Mouse (Mus musculus): ENCODE results near the gene Suds3. TPM values are rescaled to one million over a fixed set of nuclear protein-coding genes. Genes with fewer than 3 reads are reported as not detected.

Suds3 gene
- polyA plus RNA-seq, 1 experiment from 2014 or later: 52.9 TPM

DNA sequence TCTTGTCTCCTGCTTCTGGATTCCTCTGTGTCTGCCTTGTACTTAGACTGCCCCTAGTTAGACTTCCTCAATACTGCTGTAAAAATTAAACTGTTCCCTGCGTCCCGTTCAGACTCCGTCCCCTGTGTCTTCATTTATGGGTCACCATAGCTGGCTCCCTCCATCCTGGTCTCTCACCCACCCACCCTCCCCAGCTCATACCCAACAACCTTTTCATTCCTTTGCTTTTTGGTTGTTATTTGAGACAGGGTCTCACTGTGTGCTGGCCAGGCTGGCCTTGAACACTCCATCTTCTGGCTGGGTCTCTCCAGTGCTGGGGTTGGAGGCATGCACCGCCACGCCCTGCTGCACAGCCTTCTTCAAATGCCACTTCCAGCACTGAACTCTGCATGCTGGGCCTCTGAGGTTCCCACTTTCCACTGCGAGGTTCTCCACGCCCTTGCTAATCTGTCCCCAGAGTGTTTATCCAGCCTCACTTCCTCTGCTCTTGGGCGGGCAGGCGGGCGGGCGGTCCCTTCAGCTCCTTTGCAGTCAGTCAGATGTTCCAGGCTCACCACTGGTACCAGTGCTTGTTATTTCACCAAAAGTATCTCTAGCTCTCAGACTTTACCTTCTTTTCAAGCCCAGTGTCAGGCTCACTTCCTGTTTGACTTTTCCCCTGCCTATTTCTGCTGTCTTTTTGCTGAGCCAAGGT is 22.5 kb upstream of the Suds3 start:
- ATAC-seq (ENCODE audit: low FRiP score, low TSS enrichment): no peak
- H3K27me3 ChIP-seq (ENCODE audit: control insufficient read depth, insufficient read depth, low read length): no peaks in the 10 kb centered on the region
- no peaks in the 10 kb centered on the region for H3K36me3 ChIP-seq (ENCODE audit: control insufficient read depth, insufficient read depth, low read length)
- H3K4me3 ChIP-seq (replicated peaks; ENCODE audit: low read depth, low read length): no peak overlapping the region
- no peak overlapping the region for H3K9ac ChIP-seq (replicated peaks; ENCODE audit: low read length)
- H3K4me2 ChIP-seq (ENCODE audit: low read length): no peak overlapping the region
- 77% methylated on average over 11 of the region's 11 CpGs for WGBS
- H3K4me1 ChIP-seq (ENCODE audit: control insufficient read depth, insufficient read depth, low read length): no peaks in the 10 kb centered on the region; the same call in 1 of the 2 replicates
- DNase-seq: no peak
- no peaks in the 10 kb centered on the region for H3K9me3 ChIP-seq (ENCODE audit: control insufficient read depth, low read length)
- no peak overlapping the region for H3K27ac ChIP-seq (replicated peaks; ENCODE audit: low read depth, low read length)

DNA sequence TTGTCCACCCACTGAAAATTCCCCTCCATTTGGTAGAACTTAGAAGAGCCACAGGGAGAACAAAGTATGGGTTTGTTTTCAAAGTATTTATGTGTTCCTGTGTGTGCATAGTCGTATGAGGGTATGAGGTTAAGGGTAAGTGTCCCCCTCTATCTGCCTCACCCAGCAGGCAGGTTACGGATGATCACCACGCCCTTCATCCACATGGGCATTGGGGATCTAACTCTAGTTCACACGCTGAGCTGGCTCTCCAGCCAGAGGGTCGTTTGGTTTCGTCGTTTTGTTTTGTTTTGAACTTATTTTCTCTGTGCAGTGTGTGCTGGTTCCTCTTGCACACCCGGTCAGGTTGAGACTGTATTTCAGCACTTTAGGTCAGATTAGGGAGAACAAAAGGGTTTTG is 21.7 kb upstream of the Suds3 start:
- DNase-seq: no peak
- WGBS: 89% methylated on average over 8 of the region's 8 CpGs
- Histone ChIP-seq H3K36me3 (ENCODE audit: control insufficient read depth, insufficient read depth, low read length) (no peaks in the 10 kb centered on the region), H3K27ac (replicated peaks; ENCODE audit: low read depth, low read length) (no peak overlapping the region), H3K9ac (replicated peaks; ENCODE audit: low read length) (no peak overlapping the region), H3K4me3 (replicated peaks; ENCODE audit: low read depth, low read length) (no peak overlapping the region), H3K9me3 (ENCODE audit: control insufficient read depth, low read length) (no peaks in the 10 kb centered on the region), H3K27me3 (ENCODE audit: control insufficient read depth, insufficient read depth, low read length) (no peaks in the 10 kb centered on the region), H3K4me1 (ENCODE audit: control insufficient read depth, insufficient read depth, low read length) (no peaks in the 10 kb centered on the region; the same call in 1 of the 2 replicates), H3K4me2 (ENCODE audit: low read length) (no peak overlapping the region)
- no peak for ATAC-seq (ENCODE audit: low FRiP score, low TSS enrichment)

DNA sequence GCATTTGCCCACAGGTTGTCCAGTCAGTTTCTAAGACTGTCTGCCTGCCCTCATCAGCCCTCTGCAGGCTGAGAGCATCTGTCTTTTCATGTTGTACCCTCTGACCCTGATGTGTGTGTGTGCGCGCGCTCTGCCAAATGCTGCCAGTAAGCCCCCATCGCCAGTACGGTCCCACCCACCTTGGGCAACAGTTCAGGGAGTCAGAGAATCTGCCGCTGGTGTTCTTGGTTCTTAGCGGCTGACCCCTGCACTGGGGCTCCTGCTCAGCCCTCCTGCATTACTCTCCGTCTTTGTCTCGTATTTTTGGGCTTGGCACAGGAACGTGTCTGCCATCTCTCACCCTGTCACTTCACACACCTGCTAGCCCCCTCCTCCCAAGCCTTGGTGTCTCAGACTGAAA is 21.1 kb upstream of the Suds3 start:
- Histone ChIP-seq H3K36me3 (ENCODE audit: control insufficient read depth, insufficient read depth, low read length) (no peaks in the 10 kb centered on the region), H3K4me2 (ENCODE audit: low read length) (no peak overlapping the region), H3K9me3 (ENCODE audit: control insufficient read depth, low read length) (no peaks in the 10 kb centered on the region), H3K9ac (replicated peaks; ENCODE audit: low read length) (no peak overlapping the region), H3K27me3 (ENCODE audit: control insufficient read depth, insufficient read depth, low read length) (no peaks in the 10 kb centered on the region), H3K4me3 (replicated peaks; ENCODE audit: low read depth, low read length) (no peak overlapping the region), H3K27ac (replicated peaks; ENCODE audit: low read depth, low read length) (no peak overlapping the region), H3K4me1 (ENCODE audit: control insufficient read depth, insufficient read depth, low read length) (no peaks in the 10 kb centered on the region; the same call in 1 of the 2 replicates)
- no peak for DNase-seq
- 71% methylated on average over 10 of the region's 10 CpGs for WGBS
- no peak for ATAC-seq (ENCODE audit: low FRiP score, low TSS enrichment)

- WGBS: 93% methylated on average over 5 of the region's 5 CpGs
- H3K27ac ChIP-seq (replicated peaks; ENCODE audit: low read depth, low read length): no peak overlapping the region
- DNase-seq (no peak), ATAC-seq (ENCODE audit: low FRiP score, low TSS enrichment) (no peak)
- H3K4me2 ChIP-seq (ENCODE audit: low read length): no peak overlapping the region
- H3K4me1 ChIP-seq (ENCODE audit: control insufficient read depth, insufficient read depth, low read length): no peaks in the 10 kb centered on the region; the same call in 1 of the 2 replicates
- H3K9ac ChIP-seq (replicated peaks; ENCODE audit: low read length): no peak overlapping the region
- no peak overlapping the region for H3K4me3 ChIP-seq (replicated peaks; ENCODE audit: low read depth, low read length)
- no peaks in the 10 kb centered on the region for H3K27me3 ChIP-seq (ENCODE audit: control insufficient read depth, insufficient read depth, low read length)
- no peaks in the 10 kb centered on the region for H3K9me3 ChIP-seq (ENCODE audit: control insufficient read depth, low read length)
- H3K36me3 ChIP-seq (ENCODE audit: control insufficient read depth, insufficient read depth, low read length): no peaks in the 10 kb centered on the region
Observed at GRCm38 (mm10) chr5:117136570-117136969, 20.7 kb upstream of the Suds3 start.

DNA sequence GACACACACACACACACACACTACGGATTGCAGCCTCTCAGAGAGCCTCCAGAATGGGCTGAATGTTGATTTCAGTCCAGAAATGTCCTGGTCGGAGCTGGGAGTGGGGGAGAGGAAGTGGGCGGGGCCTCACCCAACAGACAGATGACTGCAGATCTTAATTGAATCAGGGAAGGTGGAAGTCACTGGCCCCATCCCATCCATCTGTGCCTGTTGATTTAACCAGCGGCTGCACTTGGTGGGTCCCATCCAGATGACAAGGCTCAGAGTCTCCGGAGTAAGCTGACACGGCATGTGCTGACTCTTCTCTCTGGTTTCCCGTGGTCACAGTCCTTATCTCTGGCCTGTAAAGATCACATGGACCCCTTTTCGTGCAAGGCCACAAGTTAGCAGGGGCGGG is 20.0 kb upstream of the Suds3 start:
- Histone ChIP-seq H3K4me1 (ENCODE audit: control insufficient read depth, insufficient read depth, low read length) (no peaks in the 10 kb centered on the region; the same call in 1 of the 2 replicates), H3K4me3 (replicated peaks; ENCODE audit: low read depth, low read length) (no peak overlapping the region), H3K9me3 (ENCODE audit: control insufficient read depth, low read length) (no peaks in the 10 kb centered on the region), H3K27ac (replicated peaks; ENCODE audit: low read depth, low read length) (no peak overlapping the region), H3K27me3 (ENCODE audit: control insufficient read depth, insufficient read depth, low read length) (no peaks in the 10 kb centered on the region), H3K9ac (replicated peaks; ENCODE audit: low read length) (no peak overlapping the region), H3K36me3 (ENCODE audit: control insufficient read depth, insufficient read depth, low read length) (no peaks in the 10 kb centered on the region), H3K4me2 (ENCODE audit: low read length) (no peak overlapping the region)
- ATAC-seq (ENCODE audit: low FRiP score, low TSS enrichment) (no peak), DNase-seq (peak; percentile 36)
- WGBS: 39% methylated on average over 9 of the region's 9 CpGs

DNA sequence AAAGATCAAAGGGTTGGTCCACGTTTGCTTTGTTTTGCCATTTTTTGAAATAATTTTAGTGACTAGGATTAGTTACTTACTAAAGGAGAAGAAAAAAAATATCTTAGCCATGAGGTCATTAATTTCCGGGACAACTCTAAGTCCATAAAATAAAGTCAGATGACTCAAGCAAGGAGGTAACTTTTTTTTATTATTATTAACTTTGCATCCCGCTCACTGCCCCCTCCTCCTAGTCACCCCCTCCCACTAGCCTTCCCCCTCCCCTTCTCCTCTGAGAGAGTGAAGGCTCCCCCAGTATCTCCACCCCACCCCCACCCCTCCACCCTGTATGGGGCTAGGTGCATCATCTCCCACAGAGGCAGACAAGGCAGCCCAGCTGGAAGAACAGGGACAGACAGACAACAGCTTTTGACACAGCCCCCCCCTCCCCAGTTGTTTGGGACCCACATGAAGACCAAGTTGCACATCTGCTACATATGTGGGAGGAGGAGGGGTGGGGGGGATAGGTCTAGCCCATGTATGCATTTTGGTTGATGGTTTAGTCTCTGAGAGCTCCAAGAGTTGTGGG is 19.1 kb upstream of the Suds3 start:
- H3K36me3 ChIP-seq (ENCODE audit: control insufficient read depth, insufficient read depth, low read length): no peaks in the 10 kb centered on the region
- H3K4me3 ChIP-seq (replicated peaks; ENCODE audit: low read depth, low read length): no peak overlapping the region
- H3K9ac ChIP-seq (replicated peaks; ENCODE audit: low read length): no peak overlapping the region
- no peaks in the 10 kb centered on the region for H3K9me3 ChIP-seq (ENCODE audit: control insufficient read depth, low read length)
- H3K27me3 ChIP-seq (ENCODE audit: control insufficient read depth, insufficient read depth, low read length): no peaks in the 10 kb centered on the region
- 76% methylated on average over 3 of the region's 3 CpGs for WGBS
- no peak overlapping the region for H3K27ac ChIP-seq (replicated peaks; ENCODE audit: low read depth, low read length)
- no peak overlapping the region for H3K4me2 ChIP-seq (ENCODE audit: low read length)
- ATAC-seq (ENCODE audit: low FRiP score, low TSS enrichment): no peak
- DNase-seq: no peak
- H3K4me1 ChIP-seq (ENCODE audit: control insufficient read depth, insufficient read depth, low read length): no peaks in the 10 kb centered on the region; the same call in 1 of the 2 replicates

- Histone ChIP-seq H3K4me2 (ENCODE audit: low read length) (no peak overlapping the region), H3K4me1 (ENCODE audit: control insufficient read depth, insufficient read depth, low read length) (no peaks in the 10 kb centered on the region; the same call in 1 of the 2 replicates), H3K9me3 (ENCODE audit: control insufficient read depth, low read length) (no peaks in the 10 kb centered on the region), H3K9ac (replicated peaks; ENCODE audit: low read length) (no peak overlapping the region), H3K27ac (replicated peaks; ENCODE audit: low read depth, low read length) (no peak overlapping the region), H3K4me3 (replicated peaks; ENCODE audit: low read depth, low read length) (no peak overlapping the region), H3K36me3 (ENCODE audit: control insufficient read depth, insufficient read depth, low read length) (no peaks in the 10 kb centered on the region), H3K27me3 (ENCODE audit: control insufficient read depth, insufficient read depth, low read length) (no peaks in the 10 kb centered on the region)
- WGBS: 89% methylated on average over 19 of the region's 19 CpGs
- no peak for DNase-seq
- ATAC-seq (ENCODE audit: low FRiP score, low TSS enrichment): no peak
Observed at GRCm38 (mm10) chr5:117134066-117134888, 18.4 kb upstream of the Suds3 start.

- Histone ChIP-seq H3K9ac (replicated peaks; ENCODE audit: low read length) (no peak overlapping the region), H3K27me3 (ENCODE audit: control insufficient read depth, insufficient read depth, low read length) (no peaks in the 10 kb centered on the region), H3K4me2 (ENCODE audit: low read length) (no peak overlapping the region), H3K4me3 (replicated peaks; ENCODE audit: low read depth, low read length) (no peak overlapping the region), H3K9me3 (ENCODE audit: control insufficient read depth, low read length) (no peaks in the 10 kb centered on the region), H3K4me1 (ENCODE audit: control insufficient read depth, insufficient read depth, low read length) (no peaks in the 10 kb centered on the region; the same call in 1 of the 2 replicates), H3K27ac (replicated peaks; ENCODE audit: low read depth, low read length) (no peak overlapping the region), H3K36me3 (ENCODE audit: control insufficient read depth, insufficient read depth, low read length) (no peaks in the 10 kb centered on the region)
- no peak for DNase-seq
- ATAC-seq (ENCODE audit: low FRiP score, low TSS enrichment): no peak
- 89% methylated on average over 17 of the region's 17 CpGs for WGBS
Observed at GRCm38 (mm10) chr5:117133446-117134065, 17.6 kb upstream of the Suds3 start.
